Mouse (Mus musculus) left cerebral cortex, postnatal 4 days (tissue): ENCODE measurements at regions not wholly inside any gene's neighbourhood (a gene's known extent, or its start where the extent isn't known, plus 50 kb on each side); places are given as distances from the start of the nearest gene placed in this dataset.

ENCODE experiments used
- DNase-seq: peaks from one replicate; pipeline ENCODE4 v3.0.0-alpha.2; 2022
- intact Hi-C: fragments of 180-260 bp; cut with DNase I; formaldehyde crosslinking; loops from one replicate; pipeline ENCODE4 v1.15.1; 2025

GRCm38 (mm10) chr17:85776876-85777275, 88.8 kb upstream of the Six2 start:
- intact Hi-C loops = no loop called here
- peak; percentile 24 for DNase-seq

GRCm38 (mm10) chr17:85768341-85768740, 80.3 kb upstream of the Six2 start:
- intact Hi-C loops = no loop called here
- no peak for DNase-seq

- intact Hi-C loops = no loop called here
- DNase-seq = no peak
Observed at GRCm38 (mm10) chr17:85767201-85767862, 79.3 kb upstream of the Six2 start.

- DNase-seq = no peak
- intact Hi-C loops = no loop called here
Observed at GRCm38 (mm10) chr17:85766556-85766955, 78.5 kb upstream of the Six2 start.

- intact Hi-C loops = no loop called here
- no peak for DNase-seq
Observed at GRCm38 (mm10) chr17:85758581-85759098, 70.6 kb upstream of the Six2 start.

- intact Hi-C loops = no loop called here
- no peak for DNase-seq
Observed at GRCm38 (mm10) chr17:85757647-85758046, 69.6 kb upstream of the Six2 start.

GRCm38 (mm10) chr17:85755557-85755956, 67.5 kb upstream of the Six2 start:
- DNase-seq = no peak
- intact Hi-C loops = no loop called here

- intact Hi-C loops = no loop called here
- no peak for DNase-seq
Observed at GRCm38 (mm10) chr17:85748649-85749081, 60.6 kb upstream of the Six2 start.

GRCm38 (mm10) chr17:85747976-85748648, 60.0 kb upstream of the Six2 start:
- intact Hi-C loops = no loop called here
- no peak for DNase-seq
